Mouse (Mus musculus) embryonic facial prominence, embryonic 10.5 days (tissue): ENCODE measurements around the gene Stk40. TPM values are rescaled to one million over a fixed set of nuclear protein-coding genes. Genes with fewer than 3 reads are reported as not detected.
"Not testable (repeated sequence)": the region's sequence is repeated elsewhere in the genome, so short reads cannot be mapped to it uniquely, and the experiment has no call there.

ENCODE experiments used
- DNase-seq: peaks from one replicate; pipeline ENCODE4 v3.0.0-alpha.2; 2017; ENCODE audit warnings: low spot score
- H3K27ac ChIP-seq: fragments of 300-500 bp; sonication (generic); replicated peaks from 2 replicates; pipeline ENCODE4 v1.5.1; 2016; ENCODE audit warnings: mild to moderate bottlenecking
- H3K27me3 ChIP-seq: fragments of 300-500 bp; sonication (generic); replicated peaks from 2 replicates; pipeline ENCODE4 v1.6.1; 2016; ENCODE audit warnings: low read depth, mild to moderate bottlenecking; ENCODE audit not compliant: poor library complexity, severe bottlenecking
- H3K36me3 ChIP-seq: fragments of 300-500 bp; sonication (generic); replicated peaks from 2 replicates; pipeline ENCODE4 v1.6.1; 2016; ENCODE audit warnings: mild to moderate bottlenecking, moderate library complexity
- H3K4me1 ChIP-seq: fragments of 300-500 bp; sonication (generic); 2 replicates; pipeline ENCODE4 v1.6.1; 2016
- H3K4me3 ChIP-seq: fragments of 300-500 bp; sonication (generic); 2 replicates; pipeline ENCODE4 v1.5.1; 2016; ENCODE audit warnings: mild to moderate bottlenecking, moderate library complexity
- H3K9me3 ChIP-seq: fragments of 300-500 bp; sonication (generic); 2 replicates; pipeline ENCODE4 v1.6.1; 2016; ENCODE audit warnings: mild to moderate bottlenecking
- WGBS: fragments of 180-500 bp; shearing (Covaris S2); methylation state at CpG from one replicate; pipeline ENCODE4 v1.1.7; 2016; 5-methylcytosine and 5-hydroxymethylcytosine counted together
- polyA plus RNA-seq: library from polyadenylated mRNA; unstranded; fragments of >200 nt; fragmentation: Nextera tagmentation; extraction: Ambion mirVana; gene quantifications from 2 replicates; pipeline ENCODE4 v1.2.1, GENCODE M21; 2016

Stk40 gene
- polyA plus RNA-seq, 1 experiment from 2014 or later = 43.8 TPM

- Histone ChIP-seq H3K9me3 (no peaks in the 10 kb centered on the region), H3K4me3 (no peak overlapping the region), H3K36me3 (peaks cover 91% of the 10 kb centered on the region), H3K27me3 (no peaks in the 10 kb centered on the region), H3K4me1 (no peaks in the 10 kb centered on the region), H3K27ac (no peak overlapping the region)
- 92% methylated on average over 6 of the region's 6 CpGs for WGBS
- DNase-seq = no peak
Observed at GRCm38 (mm10) chr4:126168851-126169250, 65.1 kb downstream of the Stk40 start.

DNA sequence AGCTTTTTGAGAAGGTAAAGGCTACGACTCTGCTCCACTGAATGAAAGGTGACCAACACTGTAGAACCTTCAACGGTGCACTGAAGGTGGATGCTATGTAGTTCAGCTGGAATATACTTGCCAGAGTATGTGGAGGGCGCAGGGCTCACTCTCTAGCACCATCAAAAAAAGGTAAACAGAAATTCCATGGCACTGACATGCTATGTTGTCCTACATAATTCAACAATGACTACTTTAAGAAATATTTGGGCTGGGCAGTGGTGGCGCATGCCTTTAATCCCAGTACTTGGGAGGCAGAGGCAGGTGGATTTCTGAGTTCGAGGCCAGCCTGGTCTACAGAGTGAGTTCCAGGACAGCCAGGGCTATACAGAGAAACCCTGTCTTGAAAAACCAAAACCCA is 67.0 kb downstream of the Stk40 start:
- not testable (repeated sequence) for DNase-seq, H3K27me3 ChIP-seq, H3K9me3 ChIP-seq, H3K27ac ChIP-seq, H3K4me3 ChIP-seq, H3K4me1 ChIP-seq
- 98% methylated on average over 5 of the region's 5 CpGs for WGBS
- peaks cover 100% of the 10 kb centered on the region for H3K36me3 ChIP-seq

DNA sequence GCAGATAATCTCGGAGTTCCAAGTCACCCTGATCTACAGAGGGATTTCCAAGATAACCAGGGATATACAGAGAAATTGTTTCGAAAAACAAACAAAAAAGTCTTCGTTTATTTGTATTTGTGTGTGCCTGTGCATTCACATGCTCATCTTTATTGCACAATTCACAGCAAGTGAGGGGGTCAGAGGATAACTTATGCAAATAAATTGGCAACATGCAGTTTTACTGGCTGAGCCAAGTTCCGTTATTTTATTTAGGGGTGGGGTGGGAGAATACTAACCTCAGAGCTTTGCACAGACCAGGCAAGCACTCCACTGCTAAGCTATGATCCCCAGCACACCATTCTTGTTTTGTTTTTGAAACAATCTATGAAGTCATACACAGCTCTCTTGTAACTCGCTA is 70.0 kb downstream of the Stk40 start:
- H3K4me3 ChIP-seq = no peak overlapping the region
- no peak overlapping the region for H3K27ac ChIP-seq
- no peak for DNase-seq
- no peaks in the 10 kb centered on the region for H3K4me1 ChIP-seq
- 93% methylated on average over 5 of the region's 5 CpGs for WGBS
- H3K9me3 ChIP-seq = no peaks in the 10 kb centered on the region
- peaks cover 97% of the 10 kb centered on the region for H3K36me3 ChIP-seq
- no peaks in the 10 kb centered on the region for H3K27me3 ChIP-seq

DNA sequence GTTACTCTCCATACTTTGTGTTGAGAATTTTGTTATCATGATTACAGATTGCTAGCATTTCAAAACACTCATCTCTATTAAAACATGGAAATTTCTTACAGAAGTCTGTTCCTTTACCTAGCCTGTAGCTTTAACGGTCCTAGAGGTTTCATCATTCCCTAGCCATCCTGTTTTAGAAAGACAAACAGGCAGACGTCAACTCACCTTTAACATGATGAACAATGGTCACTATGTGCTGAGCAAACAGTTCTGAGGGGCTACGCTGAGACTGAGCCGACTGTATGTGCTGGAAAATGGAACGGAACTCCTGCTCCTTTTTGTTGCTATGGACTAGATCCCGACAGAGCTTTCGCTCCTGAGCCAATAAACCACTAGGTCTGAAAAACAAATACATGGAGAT is 72.2 kb downstream of the Stk40 start:
- not testable (repeated sequence) for H3K9me3 ChIP-seq, H3K4me1 ChIP-seq, DNase-seq, H3K27ac ChIP-seq, H3K4me3 ChIP-seq, H3K27me3 ChIP-seq
- peaks cover 97% of the 10 kb centered on the region for H3K36me3 ChIP-seq
- WGBS = 95% methylated on average over 7 of the region's 7 CpGs

- peaks cover 96% of the 10 kb centered on the region for H3K36me3 ChIP-seq
- no peaks in the 10 kb centered on the region for H3K4me1 ChIP-seq
- no peak overlapping the region for H3K27ac ChIP-seq
- WGBS = 75% methylated on average over 7 of the region's 7 CpGs
- H3K4me3 ChIP-seq = no peak overlapping the region
- H3K9me3 ChIP-seq = no peaks in the 10 kb centered on the region
- peak; percentile 30 for DNase-seq
- H3K27me3 ChIP-seq = no peaks in the 10 kb centered on the region
Observed at GRCm38 (mm10) chr4:126181170-126181957, 77.6 kb downstream of the Stk40 start.

- Histone ChIP-seq H3K4me3 (no peak overlapping the region), H3K27ac (no peak overlapping the region), H3K9me3 (no peaks in the 10 kb centered on the region), H3K36me3 (peaks cover 97% of the 10 kb centered on the region), H3K27me3 (no peaks in the 10 kb centered on the region), H3K4me1 (no peaks in the 10 kb centered on the region)
- 91% methylated on average over 5 of the region's 5 CpGs for WGBS
- no peak for DNase-seq
Observed at GRCm38 (mm10) chr4:126183034-126183433, 79.3 kb downstream of the Stk40 start.

DNA sequence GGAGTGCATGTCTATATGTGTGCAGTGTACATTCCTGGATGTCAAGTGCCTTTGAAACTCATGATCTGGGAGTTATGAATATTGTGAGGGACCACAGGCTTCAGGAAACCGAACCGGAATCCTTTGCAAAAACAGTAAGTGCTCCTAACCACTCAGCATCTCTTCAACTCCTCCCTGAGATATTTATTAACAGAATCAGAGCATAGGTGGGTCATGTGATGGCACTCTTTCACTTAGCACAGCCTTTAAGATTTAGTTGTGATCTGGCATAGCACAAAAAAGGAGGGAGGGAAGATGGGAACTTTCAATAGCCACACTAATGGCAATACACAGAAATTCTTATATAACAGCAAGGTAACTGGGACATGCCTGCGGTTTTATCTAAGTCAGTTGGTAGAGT is 83.3 kb downstream of the Stk40 start:
- H3K36me3 ChIP-seq = peaks cover 99% of the 10 kb centered on the region
- WGBS = 92% methylated on average over 3 of the region's 3 CpGs
- no peak overlapping the region for H3K27ac ChIP-seq
- no peaks in the 10 kb centered on the region for H3K4me1 ChIP-seq
- DNase-seq = no peak
- H3K4me3 ChIP-seq = no peak overlapping the region
- H3K27me3 ChIP-seq = no peaks in the 10 kb centered on the region
- no peaks in the 10 kb centered on the region for H3K9me3 ChIP-seq

Other genes starting within 250 kb of the Stk40 start
- gene Csf3r, start 79.4 kb upstream of the Stk40 start, polyA plus RNA-seq = 0.54 and 0.60 TPM in 2 replicates
- 161 and 164 TPM in 2 replicates for gene Mrps15, start 57.0 kb upstream of the Stk40 start, polyA plus RNA-seq
- gene Oscp1, start 45.4 kb upstream of the Stk40 start, polyA plus RNA-seq = 21.9 and 24.2 TPM in 2 replicates
- gene Lsm10, start 7.3 kb upstream of the Stk40 start, polyA plus RNA-seq = 44.9 and 48.5 TPM in 2 replicates
- gene Eva1b, start 43.8 kb downstream of the Stk40 start, polyA plus RNA-seq = 37.1 and 38.9 TPM in 2 replicates
- 2.0 and 3.1 TPM in 2 replicates for gene Sh3d21, start 59.5 kb downstream of the Stk40 start, polyA plus RNA-seq
- gene Thrap3, start 98.8 kb downstream of the Stk40 start, polyA plus RNA-seq = 262 and 263 TPM in 2 replicates
- 60.9 and 62.9 TPM in 2 replicates for gene Map7d1, start 152.4 kb downstream of the Stk40 start, polyA plus RNA-seq
- 91.8 and 92.3 TPM in 2 replicates for gene Trappc3, start 158.4 kb downstream of the Stk40 start, polyA plus RNA-seq
- gene Col8a2, start 182.8 kb downstream of the Stk40 start, polyA plus RNA-seq = 7.3 and 11.2 TPM in 2 replicates
- gene Adprhl2, start 217.7 kb downstream of the Stk40 start, polyA plus RNA-seq = 92.3 and 93.2 TPM in 2 replicates
- 1.4 TPM in 2 replicates for gene Tekt2, start 221.7 kb downstream of the Stk40 start, polyA plus RNA-seq